Mouse (Mus musculus) CH12.LX (cell line): Measurements from ENCODE around the gene Smg9. TPM values are rescaled to one million over a fixed set of nuclear protein-coding genes. Genes with fewer than 3 reads are reported as not detected.

Experiments
- DNase-seq: peaks from one replicate; pipeline ENCODE4 v3.0.0-alpha.2; 2013; ENCODE audit errors: extremely low read depth
- H3K27ac ChIP-seq: 2 replicates; pipeline ENCODE4 v1.5.1; 2012; ENCODE audit warnings: low read depth, mild to moderate bottlenecking, control low read depth, moderate library complexity; ENCODE audit not compliant: insufficient read depth
- H3K27me3 ChIP-seq: replicated peaks from 2 replicates; pipeline ENCODE3; 2012; ENCODE audit warnings: inconsistent platforms
- H3K36me3 ChIP-seq, 2 experiments: replicated peaks in 1 of 2; 2 replicates each; pipeline versions ENCODE3 to v1.6.1; 2012; ENCODE audit warnings: inconsistent platforms in 1 of 2, low read length in 1 of 2, mild to moderate bottlenecking in 1 of 2, mixed read lengths in 1 of 2, moderate library complexity in 1 of 2; ENCODE audit not compliant: control insufficient read depth in 1 of 2, insufficient read depth in 1 of 2
- H3K4me1 ChIP-seq, 2 experiments: 2 replicates each; pipeline ENCODE4 v1.6.1; 2012; ENCODE audit warnings: inconsistent platforms in 1 of 2, moderate library complexity in 1 of 2; ENCODE audit not compliant: insufficient read depth in 2 of 2, control insufficient read depth in 1 of 2
- H3K4me2 ChIP-seq: 2 replicates; pipeline ENCODE4 v1.6.1; 2012; ENCODE audit warnings: low read depth, mild to moderate bottlenecking, control low read depth; ENCODE audit not compliant: poor library complexity, insufficient read depth, severe bottlenecking
- H3K4me3 ChIP-seq, 3 experiments: fragments of 150-350 bp in 1 of 3; sonication (generic) in 1 of 3; replicated peaks in 1 of 3; 2 replicates each; pipeline versions ENCODE3 to v1.5.1; 2011 to 2012; ENCODE audit warnings: low read depth in 2 of 3, low read length in 2 of 3, mild to moderate bottlenecking in 2 of 3, moderate library complexity in 2 of 3, control low read depth in 1 of 3, improper control_type of control experiment in 1 of 3, inconsistent platforms in 1 of 3, mixed read lengths in 1 of 3; ENCODE audit not compliant: poor library complexity in 1 of 3
- H3K79me2 ChIP-seq: replicated peaks from 2 replicates; pipeline ENCODE4 v1.6.1; 2012; ENCODE audit warnings: mild to moderate bottlenecking, moderate library complexity; ENCODE audit not compliant: control insufficient read depth, poor library complexity, insufficient read depth, severe bottlenecking; ENCODE audit errors: extremely low read depth
- H3K9ac ChIP-seq: 2 replicates; pipeline ENCODE4 v1.6.1; 2012; ENCODE audit warnings: low read depth, mild to moderate bottlenecking, control low read depth, moderate library complexity; ENCODE audit not compliant: insufficient read depth
- H3K9me3 ChIP-seq: replicated peaks from 2 replicates; pipeline ENCODE3; 2012; ENCODE audit warnings: low read length, inconsistent platforms, mixed read lengths
- CHD2 ChIP-seq: IDR thresholded peaks from 2 replicates; pipeline ENCODE4 v1.6.1; 2011; ENCODE audit warnings: low read length, improper control_type of control experiment
- CTCF ChIP-seq, 2 experiments: IDR thresholded peaks in 1 of 2; conservative IDR thresholded peaks in 1 of 2; 2 replicates each; pipeline ENCODE4 v1.5.1; 2011 to 2012; ENCODE audit warnings: low read depth in 2 of 2, low read length in 2 of 2, improper control_type of control experiment in 1 of 2, inconsistent platforms in 1 of 2, mild to moderate bottlenecking in 1 of 2, moderate library complexity in 1 of 2
- E2F4 ChIP-seq: IDR thresholded peaks from 2 replicates; pipeline ENCODE4 v1.6.1; 2011; ENCODE audit warnings: low read depth, low read length, improper control_type of control experiment; ENCODE audit not compliant: insufficient replicate concordance
- EP300 ChIP-seq: IDR thresholded peaks from 2 replicates; pipeline ENCODE4 v1.6.1; 2011; ENCODE audit warnings: low read length, improper control_type of control experiment
- ETS1 ChIP-seq: conservative IDR thresholded peaks from 2 replicates; pipeline ENCODE4 v1.6.1; 2012; ENCODE audit warnings: low read depth, mild to moderate bottlenecking, inconsistent platforms, low read length, improper control_type of control experiment, moderate library complexity
- HCFC1 ChIP-seq: IDR thresholded peaks from 2 replicates; pipeline ENCODE4 v1.6.1; 2012; ENCODE audit warnings: low read depth, mild to moderate bottlenecking, inconsistent platforms, low read length, improper control_type of control experiment
- IRF4 ChIP-seq: IDR thresholded peaks from 2 replicates; pipeline ENCODE4 v1.6.1; 2014; ENCODE audit warnings: low read depth, mild to moderate bottlenecking, inconsistent platforms, low read length, improper control_type of control experiment
- JUN ChIP-seq: IDR thresholded peaks from 2 replicates; pipeline ENCODE4 v1.6.1; 2011; ENCODE audit warnings: low read depth, mild to moderate bottlenecking, low read length, improper control_type of control experiment, moderate library complexity; ENCODE audit not compliant: insufficient read depth
- JUND ChIP-seq: conservative IDR thresholded peaks from 2 replicates; pipeline ENCODE4 v1.6.1; 2011; ENCODE audit warnings: low read depth, low read length, improper control_type of control experiment
- KAT2A ChIP-seq: IDR thresholded peaks from 2 replicates; pipeline ENCODE4 v1.6.1; 2012; ENCODE audit warnings: low read length, improper control_type of control experiment, inconsistent platforms; ENCODE audit not compliant: insufficient replicate concordance
- MAFK ChIP-seq: IDR thresholded peaks from 2 replicates; pipeline ENCODE4 v1.6.1; 2011; ENCODE audit warnings: low read length, improper control_type of control experiment; ENCODE audit not compliant: insufficient replicate concordance
- MAX ChIP-seq: IDR thresholded peaks from 2 replicates; pipeline ENCODE4 v1.6.1; 2011; ENCODE audit warnings: low read length, improper control_type of control experiment
- MAZ ChIP-seq: IDR thresholded peaks from 2 replicates; pipeline ENCODE4 v1.6.1; 2012; ENCODE audit warnings: low read depth, mild to moderate bottlenecking, inconsistent platforms, low read length, improper control_type of control experiment, moderate library complexity
- MEF2A ChIP-seq: IDR thresholded peaks from 2 replicates; pipeline ENCODE4 v1.6.1; 2014; ENCODE audit warnings: low read depth, mild to moderate bottlenecking, inconsistent platforms, low read length, improper control_type of control experiment, borderline replicate concordance
- MXI1 ChIP-seq: IDR thresholded peaks from 2 replicates; pipeline ENCODE4 v1.6.1; 2011; ENCODE audit warnings: mild to moderate bottlenecking, low read depth, low read length, improper control_type of control experiment
- NRF1 ChIP-seq: IDR thresholded peaks from 2 replicates; pipeline ENCODE4 v1.6.1; 2014; ENCODE audit warnings: low read depth, mild to moderate bottlenecking, inconsistent platforms, low read length, improper control_type of control experiment, moderate library complexity
- PAX5 ChIP-seq: IDR thresholded peaks from 2 replicates; pipeline ENCODE4 v1.6.1; 2012; ENCODE audit warnings: low read length, inconsistent platforms, mixed read lengths
- POLR2A ChIP-seq: IDR thresholded peaks from 2 replicates; pipeline ENCODE4 v1.6.1; 2011; ENCODE audit warnings: low read depth, mild to moderate bottlenecking, improper control_type of control experiment, low read length
- POLR2AphosphoS2 ChIP-seq: IDR thresholded peaks from 2 replicates; pipeline ENCODE4 v1.6.1; 2011; ENCODE audit warnings: low read depth, low read length, improper control_type of control experiment
- RAD21 ChIP-seq: IDR thresholded peaks from 2 replicates; pipeline ENCODE4 v1.6.1; 2011; ENCODE audit warnings: low read depth, mild to moderate bottlenecking, low read length, improper control_type of control experiment, moderate library complexity
- RCOR1 ChIP-seq: conservative IDR thresholded peaks from 2 replicates; pipeline ENCODE4 v1.6.1; 2012; ENCODE audit warnings: low read depth, mild to moderate bottlenecking, inconsistent platforms, low read length, improper control_type of control experiment
- SIN3A ChIP-seq: IDR thresholded peaks from 2 replicates; pipeline ENCODE4 v1.6.1; 2012; ENCODE audit warnings: low read length, improper control_type of control experiment, inconsistent platforms
- TCF12 ChIP-seq: IDR thresholded peaks from 2 replicates; pipeline ENCODE4 v1.6.1; 2014; ENCODE audit warnings: low read depth, mild to moderate bottlenecking, inconsistent platforms, low read length, improper control_type of control experiment
- UBTF ChIP-seq: IDR thresholded peaks from 2 replicates; pipeline ENCODE4 v1.6.1; 2012; ENCODE audit warnings: low read depth, mild to moderate bottlenecking, inconsistent platforms, low read length, improper control_type of control experiment, moderate library complexity
- USF1 ChIP-seq: IDR thresholded peaks from 2 replicates; pipeline ENCODE4 v1.6.1; 2014; ENCODE audit warnings: low read depth, mild to moderate bottlenecking, inconsistent platforms, low read length, improper control_type of control experiment
- ZC3H11A ChIP-seq: IDR thresholded peaks from 2 replicates; pipeline ENCODE4 v1.6.1; 2012; ENCODE audit warnings: low read depth, mild to moderate bottlenecking, inconsistent platforms, low read length, improper control_type of control experiment
- ZKSCAN1 ChIP-seq: IDR thresholded peaks from 2 replicates; pipeline ENCODE4 v1.6.1; 2012; ENCODE audit warnings: low read depth, inconsistent platforms, low read length, improper control_type of control experiment, borderline replicate concordance
- ZMIZ1 ChIP-seq: IDR thresholded peaks from 2 replicates; pipeline ENCODE4 v1.6.1; 2012; ENCODE audit warnings: low read depth, mild to moderate bottlenecking, inconsistent platforms, low read length, improper control_type of control experiment
- ZNF384 ChIP-seq: IDR thresholded peaks from 2 replicates; pipeline ENCODE4 v1.6.1; 2012; ENCODE audit warnings: low read depth, low read length, improper control_type of control experiment, inconsistent platforms
- dilution Hi-C: fragments of 300-500 bp; cut with MboI; formaldehyde crosslinking; loops from 2 replicates; pipeline ENCODE4 v1.14.3; 2020; ENCODE audit warnings: low sequenced_read_pairs; ENCODE audit not compliant: extremely low pct_unique_long_range_greater_than_20kb, extremely low pct_ligation_motif_present
- in situ Hi-C: fragments of 300-500 bp; cut with MboI; formaldehyde crosslinking; loops from 3 replicates; pipeline ENCODE4 v1.14.3; 2019; ENCODE audit warnings: low sequenced_read_pairs, low pct_ligation_motif_present, low pct_unique_long_range_greater_than_20kb, mixed read lengths
- polyA plus RNA-seq: library from polyadenylated mRNA; unstranded; fragments of >175 nt; gene quantifications from 2 replicates; pipeline ENCODE4 v1.2.1, GENCODE M21; 2012; ENCODE audit warnings: low read depth; ENCODE audit not compliant: insufficient read length
- total RNA-seq, 2 experiments: library from RNA; depleted of rRNA; stranded (reverse); fragments of 300-350 nt in 1 of 2; fragments of >200 nt in 1 of 2; gene quantifications; 2 replicates each; pipeline ENCODE4 v1.2.3; 2012 to 2014

The Smg9 gene
- total and polyA plus RNA-seq, 3 experiments, result 19.9 to 26.8 (median 20.5) TPM

- H3K36me3 ChIP-seq, result no peaks in the 10 kb centered on the region
- no peaks in the 10 kb centered on the region for H3K27me3 ChIP-seq
- dilution Hi-C loops, result no loop called here
- no peak for TF ChIP-seq ZKSCAN1
- TF ChIP-seq POLR2A, result no peak
- no peak for TF ChIP-seq MAZ
- TF ChIP-seq USF1, result no peak
- no peak for TF ChIP-seq TCF12
- no peak for TF ChIP-seq NRF1
- TF ChIP-seq, all 38 proteins: peak for 0
- Histone ChIP-seq H3K79me2 (no peaks in the 10 kb centered on the region), H3K4me2 (no peak overlapping the region), H3K9ac (no peak overlapping the region), H3K4me1 (peaks cover 43 to 67% of the 10 kb centered on the region in 2 experiments), H3K9me3 (no peaks in the 10 kb centered on the region), H3K27ac (no peak overlapping the region), H3K4me3 (no peak overlapping the region)
- no peak for DNase-seq
- in situ Hi-C loops, result loop anchor here (5.0 kb wide), 1 partner anchor 33 kb away; no protein-coding TSS in a partner anchor
These were observed 30.5 kb upstream of the Smg9 start for GRCm38 (mm10) chr7:24368946-24369345.

DNA sequence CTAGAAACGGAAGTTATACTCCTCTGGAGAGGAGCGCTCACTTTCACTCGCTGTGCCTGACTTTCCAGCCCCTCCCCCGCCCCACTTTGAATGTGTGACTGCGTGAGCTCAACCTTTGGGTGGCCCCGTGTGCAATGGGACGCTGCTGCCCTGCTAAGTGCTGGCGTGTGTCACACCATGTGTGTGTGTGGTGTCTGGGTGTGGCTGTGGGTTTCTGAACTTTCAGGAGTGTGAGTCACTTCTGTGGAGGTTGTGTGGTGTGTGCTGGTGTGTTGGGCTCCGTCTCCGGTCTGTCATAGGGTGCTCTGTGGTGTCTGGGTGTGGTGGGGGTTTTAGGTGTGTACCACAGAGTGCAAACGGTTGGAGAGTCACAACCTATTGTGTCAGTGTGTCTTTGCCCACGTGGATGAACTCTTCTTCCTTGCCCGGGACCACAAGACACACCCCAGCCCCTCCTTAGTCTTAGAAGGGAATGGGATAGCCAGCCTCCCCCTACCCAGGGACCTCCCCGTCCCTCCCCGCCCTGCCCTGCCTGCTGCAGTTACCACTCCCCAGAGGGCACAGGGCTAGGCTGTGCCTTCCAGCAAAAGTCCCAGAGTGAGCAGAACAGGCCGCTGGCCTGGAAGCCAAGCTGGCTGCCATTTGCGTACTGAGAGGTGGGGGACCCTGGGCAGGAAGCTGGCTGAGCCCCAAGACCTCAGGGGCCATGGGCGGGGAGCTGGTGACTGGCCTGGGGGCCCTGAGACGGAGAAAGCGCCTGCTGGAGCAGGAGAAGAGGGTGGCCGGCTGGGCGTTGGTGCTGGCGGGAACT, 29.5 kb upstream of the Smg9 start, which contains the start of gene Kcnn4:
Gene Kcnn4 (plus strand): TSS at position 533 of the 811 bp plus-strand sequence.
- dilution Hi-C loops, result no loop called here
- Histone ChIP-seq H3K9ac (no peak within 1 kb of the TSS), H3K27ac (no peak within 1 kb of the TSS), H3K4me2 (peak within 1 kb of the TSS; percentile 41), H3K9me3 (no peaks in the 10 kb centered on the region), H3K4me1 (peaks cover 48 to 75% of the 10 kb centered on the region in 2 experiments), H3K4me3 (peak within 1 kb of the TSS; percentile 35 to 57 (median 42)), H3K27me3 (no peaks in the 10 kb centered on the region), H3K36me3 (no peaks in the 10 kb centered on the region), H3K79me2 (no peaks in the 10 kb centered on the region)
- DNase-seq, result peak; percentile 81
- in situ Hi-C loops, result loop anchor here (5.0 kb wide), 1 partner anchor 32 kb away; no protein-coding TSS in a partner anchor
- TF ChIP-seq MEF2A (peak; percentile 59; the same call in 1 of the 2 replicates), KAT2A (no peak), HCFC1 (no peak; the same call in 1 of the 2 replicates), ZMIZ1 (no peak), CHD2 (peak; percentile 81), UBTF (no peak), POLR2AphosphoS2 (no peak), JUND (0 out of 2 replicates have a peak, but pooled peaks have one; percentile 17), ETS1 (peak; percentile 61), USF1 (no peak), ZNF384 (peak; percentile 49), SIN3A (peak; percentile 51; the same call in 1 of the 2 replicates), MAFK (0 out of 2 replicates have a peak, but pooled peaks have one; percentile 33), RCOR1 (peak; percentile 79; the same call in 1 of the 2 replicates), MXI1 (no peak; the same call in 1 of the 2 replicates), ZC3H11A (no peak), RAD21 (no peak), JUN (no peak), ZKSCAN1 (peak; percentile 52), IRF4 (peak; percentile 76), CTCF (conservative IDR thresholded peaks at IDR 0.05 in 1 of 2, IDR thresholded peaks at IDR 0.05 in 1 of 2; ENCODE audit: low read depth in 2 of 2, low read length in 2 of 2) (0 out of 4 replicates have a peak, but pooled peaks of 1 of the 2 experiments have one; percentile 5), MAX (peak; percentile 86), PAX5 (no peak), E2F4 (no peak), EP300 (peak; percentile 64), POLR2A (peak; percentile 26; the same call in 1 of the 2 replicates), NRF1 (no peak), MAZ (peak; percentile 70), TCF12 (peak; percentile 69; the same call in 1 of the 2 replicates)
